Mouse (Mus musculus) neural tube, embryonic 11.5 days (tissue): ENCODE results near the gene Duox1. TPM values are rescaled to one million over a fixed set of nuclear protein-coding genes. Genes with fewer than 3 reads are reported as not detected.

ENCODE experiments used
- ATAC-seq: fragments of 200-750 bp; cut with Nextera tagmentation; 2 replicates; pipeline ENCODE4 v1.8.0; 2017; ENCODE audit warnings: moderate number of reproducible peaks, mild to moderate bottlenecking, moderate TSS enrichment, moderate library complexity; ENCODE audit not compliant: insufficient read depth, low FRiP score, low TSS enrichment
- DNase-seq: peaks from one replicate; pipeline ENCODE4 v3.0.0-alpha.2; 2015; ENCODE audit warnings: low spot score
- H3K27ac ChIP-seq: fragments of 300-500 bp; sonication (generic); 2 replicates; pipeline ENCODE4 v1.5.1; 2014; ENCODE audit warnings: low read depth, mild to moderate bottlenecking, low read length
- H3K27me3 ChIP-seq: fragments of 300-500 bp; sonication (generic); 2 replicates; pipeline ENCODE4 v1.6.1; 2014; ENCODE audit warnings: mild to moderate bottlenecking, low read length, mixed read lengths; ENCODE audit not compliant: control insufficient read depth, insufficient read depth
- H3K36me3 ChIP-seq: fragments of 300-500 bp; sonication (generic); 2 replicates; pipeline ENCODE4 v1.6.1; 2014; ENCODE audit warnings: mild to moderate bottlenecking, low read length, moderate library complexity, mixed read lengths; ENCODE audit not compliant: control insufficient read depth, insufficient read depth
- H3K4me1 ChIP-seq: fragments of 300-500 bp; sonication (generic); 2 replicates; pipeline ENCODE4 v1.6.1; 2014; ENCODE audit warnings: low read length, mixed read lengths; ENCODE audit not compliant: control insufficient read depth, insufficient read depth
- H3K4me2 ChIP-seq: fragments of 300-500 bp; sonication (generic); 2 replicates; pipeline ENCODE4 v1.6.1; 2014; ENCODE audit warnings: low read depth, mild to moderate bottlenecking, moderate library complexity
- H3K4me3 ChIP-seq: fragments of 300-500 bp; sonication (generic); 2 replicates; pipeline ENCODE4 v1.5.1; 2014; ENCODE audit warnings: low read depth, low read length
- H3K9ac ChIP-seq: fragments of 300-500 bp; sonication (generic); 2 replicates; pipeline ENCODE4 v1.6.1; 2014; ENCODE audit warnings: mild to moderate bottlenecking, low read length
- H3K9me3 ChIP-seq: fragments of 300-500 bp; sonication (generic); 2 replicates; pipeline ENCODE4 v1.6.1; 2016; ENCODE audit warnings: low read length; ENCODE audit not compliant: control insufficient read depth
- WGBS: fragments of 180-500 bp; shearing (Covaris S2); extraction: QIAGEN DNeasy Blood & Tissue Kit; methylation state at CpG from one replicate; pipeline ENCODE4 v1.1.7; 2014; 5-methylcytosine and 5-hydroxymethylcytosine counted together
- polyA plus RNA-seq: library from polyadenylated mRNA; unstranded; fragments of >200 nt; fragmentation: Nextera tagmentation; extraction: Ambion mirVana; gene quantifications from 2 replicates; pipeline ENCODE4 v1.2.1, GENCODE M21; 2014

Gene Duox1
- polyA plus RNA-seq, 1 experiment from 2014 or later = 0.11 TPM

- no peak overlapping the region for H3K9ac ChIP-seq
- H3K36me3 ChIP-seq = no peaks in the 10 kb centered on the region
- no peaks in the 10 kb centered on the region for H3K9me3 ChIP-seq
- no peaks in the 10 kb centered on the region for H3K27me3 ChIP-seq
- H3K4me2 ChIP-seq = no peak overlapping the region
- no peaks in the 10 kb centered on the region for H3K4me1 ChIP-seq
- WGBS = 80% methylated on average over 5 of the region's 5 CpGs
- ATAC-seq (no peak), DNase-seq (no peak)
- H3K4me3 ChIP-seq = no peak overlapping the region
- H3K27ac ChIP-seq = no peak overlapping the region
Measured at GRCm38 (mm10) chr2:122374012-122374411, 58.5 kb downstream of the Duox1 start.

DNA sequence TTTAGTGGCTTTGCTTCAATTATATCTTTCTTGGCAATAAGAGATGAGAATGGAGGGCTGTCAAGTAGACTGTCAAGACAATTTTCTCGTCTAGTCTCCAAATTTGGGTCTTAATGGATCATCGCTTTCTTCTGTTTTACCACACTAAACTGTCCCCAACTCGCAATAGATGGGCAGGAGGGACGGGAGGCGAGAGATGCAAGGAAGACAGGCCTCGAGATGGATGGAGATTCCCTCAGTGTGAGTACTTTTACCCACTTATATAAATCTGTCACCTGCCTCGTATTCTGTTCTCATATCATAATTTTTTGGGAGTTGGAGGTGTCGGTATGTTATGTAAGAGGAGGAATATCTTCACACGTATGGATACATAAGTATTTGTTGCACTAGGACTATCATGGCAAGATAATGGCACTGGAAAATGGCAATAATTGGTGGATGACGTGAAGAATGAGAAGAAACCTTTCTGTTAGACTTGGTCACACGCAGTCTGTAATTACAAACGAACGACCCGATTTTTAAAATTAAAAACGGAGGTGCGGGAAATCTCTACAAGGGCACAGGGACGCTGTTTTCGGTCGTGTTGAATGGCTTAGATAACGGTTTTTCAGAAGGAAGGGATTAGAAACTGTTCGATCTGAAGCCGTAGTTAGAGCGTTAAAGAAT, 59.3 kb downstream of the Duox1 start:
- Histone ChIP-seq H3K36me3 (no peaks in the 10 kb centered on the region), H3K4me3 (peak overlapping the region; percentile 44), H3K27ac (no peak overlapping the region), H3K9ac (peak overlapping the region; percentile 63), H3K4me2 (peak overlapping the region; percentile 41), H3K27me3 (no peaks in the 10 kb centered on the region), H3K9me3 (no peaks in the 10 kb centered on the region), H3K4me1 (no peaks in the 10 kb centered on the region)
- ATAC-seq (no peak), DNase-seq (no peak)
- 24% methylated on average over 23 of the region's 23 CpGs for WGBS

- Histone ChIP-seq H3K36me3 (no peaks in the 10 kb centered on the region), H3K4me1 (no peaks in the 10 kb centered on the region), H3K27me3 (no peaks in the 10 kb centered on the region), H3K4me2 (peak overlapping the region; percentile 54), H3K27ac (peak overlapping the region; percentile 73), H3K4me3 (peak overlapping the region; percentile 68), H3K9ac (peak overlapping the region; percentile 72), H3K9me3 (no peaks in the 10 kb centered on the region)
- DNase-seq = peak; percentile 96
- ATAC-seq = peak; percentile 77
- WGBS = under 1% methylated on average over 32 of the region's 32 CpGs
Measured at GRCm38 (mm10) chr2:122375391-122375991, 60.0 kb downstream of the Duox1 start.

- Histone ChIP-seq H3K4me3 (peak overlapping the region; percentile 68), H3K27me3 (no peaks in the 10 kb centered on the region), H3K4me1 (no peaks in the 10 kb centered on the region; the same call in 1 of the 2 replicates), H3K27ac (peak overlapping the region; percentile 73), H3K4me2 (peak overlapping the region; percentile 54), H3K36me3 (no peaks in the 10 kb centered on the region), H3K9me3 (no peaks in the 10 kb centered on the region), H3K9ac (peak overlapping the region; percentile 72)
- DNase-seq (peak; percentile 70), ATAC-seq (no peak; the same call in 1 of the 2 replicates)
- under 1% methylated on average over 22 of the region's 22 CpGs for WGBS
Measured at GRCm38 (mm10) chr2:122376041-122376561, 60.6 kb downstream of the Duox1 start.

DNA sequence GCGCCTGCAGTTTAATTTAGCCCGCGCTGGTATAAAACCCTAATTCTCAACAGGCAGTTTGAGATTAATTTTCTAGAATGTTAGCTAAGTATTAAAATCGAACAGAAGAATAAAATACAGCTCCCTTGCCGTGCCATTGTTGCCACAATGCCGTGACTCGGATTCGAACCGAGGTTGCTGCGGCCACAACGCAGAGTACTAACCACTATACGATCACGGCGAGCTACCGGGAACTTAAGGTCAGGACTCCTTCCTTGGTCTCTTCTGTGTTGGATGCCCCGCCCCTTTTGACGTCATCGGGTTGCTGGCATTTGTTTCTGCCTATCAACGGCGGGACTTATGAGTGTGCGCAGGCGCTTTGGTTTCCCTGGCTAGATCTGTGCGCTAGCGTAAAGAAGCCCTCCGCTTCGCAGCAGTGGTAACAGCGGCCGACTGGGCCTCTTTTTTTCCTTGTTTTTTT, 61.8 kb downstream of the Duox1 start:
- WGBS = under 1% methylated on average over 28 of the region's 28 CpGs
- ATAC-seq = peak; percentile 86
- Histone ChIP-seq H3K27me3 (no peaks in the 10 kb centered on the region), H3K36me3 (no peaks in the 10 kb centered on the region), H3K27ac (peak overlapping the region; percentile 75; the same call in 1 of the 2 replicates), H3K9me3 (no peaks in the 10 kb centered on the region), H3K4me3 (peak overlapping the region; percentile 63), H3K4me1 (no peaks in the 10 kb centered on the region; the same call in 1 of the 2 replicates), H3K9ac (peak overlapping the region; percentile 79), H3K4me2 (peak overlapping the region; percentile 45)
- peak; percentile 95 for DNase-seq

- Histone ChIP-seq H3K27me3 (no peaks in the 10 kb centered on the region), H3K4me2 (peak overlapping the region; percentile 45), H3K36me3 (no peaks in the 10 kb centered on the region), H3K9me3 (no peaks in the 10 kb centered on the region), H3K9ac (peak overlapping the region; percentile 79), H3K27ac (peak overlapping the region; percentile 75; the same call in 1 of the 2 replicates), H3K4me3 (peak overlapping the region; percentile 63), H3K4me1 (no peaks in the 10 kb centered on the region; the same call in 1 of the 2 replicates)
- peak; percentile 80 for ATAC-seq
- WGBS = under 1% methylated on average over 26 of the region's 26 CpGs
- DNase-seq = peak; percentile 83
Measured at GRCm38 (mm10) chr2:122377751-122378246, 62.3 kb downstream of the Duox1 start.

DNA sequence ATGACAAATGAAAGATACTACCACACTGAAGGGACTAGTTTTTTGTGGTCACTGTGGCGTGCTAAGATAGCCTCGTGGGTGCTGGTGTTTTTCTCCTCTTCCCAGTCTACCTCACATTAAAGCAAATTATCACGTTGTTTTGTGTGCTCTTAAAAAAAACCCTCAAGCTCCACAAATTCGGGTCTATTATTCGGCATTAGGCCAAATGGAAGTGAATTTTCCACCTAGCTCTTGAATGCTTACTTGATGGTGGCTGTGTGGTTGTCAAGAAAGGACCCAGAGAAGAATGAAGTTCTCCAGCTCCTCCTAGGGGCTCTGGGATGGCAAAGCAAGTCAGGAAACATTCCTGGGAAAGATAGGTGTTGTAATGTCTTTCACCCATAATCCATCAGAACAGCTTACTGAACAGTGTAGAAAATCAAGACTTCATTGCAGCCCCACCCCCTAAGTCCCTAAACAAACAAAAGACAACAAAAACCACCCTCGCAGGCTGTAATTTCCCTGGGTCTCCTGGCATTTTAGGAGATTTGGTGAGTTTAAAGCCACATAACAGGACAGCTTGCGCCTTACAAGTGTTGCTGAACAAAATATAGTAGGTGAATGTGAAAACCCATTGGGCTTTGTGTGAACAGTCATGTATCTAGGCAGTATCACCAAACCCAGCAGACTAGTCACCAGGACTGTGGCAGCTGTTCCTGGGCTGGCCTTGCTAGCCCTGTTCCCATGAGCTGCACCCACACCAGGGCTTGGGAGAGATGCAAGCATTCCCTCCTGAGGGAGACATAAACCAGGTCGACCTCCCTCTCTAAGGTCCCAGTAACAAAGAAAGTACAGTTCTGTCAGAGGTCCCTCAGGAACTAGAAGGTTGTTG, 63.2 kb downstream of the Duox1 start:
- Histone ChIP-seq H3K4me2 (peak overlapping the region; percentile 45), H3K27ac (no peak overlapping the region), H3K36me3 (no peaks in the 10 kb centered on the region), H3K4me3 (peak overlapping the region; percentile 63), H3K27me3 (no peaks in the 10 kb centered on the region), H3K9ac (no peak overlapping the region), H3K4me1 (no peaks in the 10 kb centered on the region; the same call in 1 of the 2 replicates), H3K9me3 (no peaks in the 10 kb centered on the region)
- ATAC-seq (no peak), DNase-seq (peak; percentile 44)
- WGBS = 19% methylated on average over 8 of the region's 8 CpGs

- H3K36me3 ChIP-seq = no peaks in the 10 kb centered on the region
- no peaks in the 10 kb centered on the region for H3K9me3 ChIP-seq
- 44% methylated on average over 2 of the region's 2 CpGs for WGBS
- no peak overlapping the region for H3K27ac ChIP-seq
- H3K4me3 ChIP-seq = no peak overlapping the region
- DNase-seq = no peak
- no peak overlapping the region for H3K4me2 ChIP-seq
- no peak for ATAC-seq
- H3K9ac ChIP-seq = no peak overlapping the region
- no peaks in the 10 kb centered on the region for H3K27me3 ChIP-seq
- H3K4me1 ChIP-seq = no peaks in the 10 kb centered on the region; the same call in 1 of the 2 replicates
Measured at GRCm38 (mm10) chr2:122379292-122379650, 63.8 kb downstream of the Duox1 start.
